Mouse (Mus musculus) right cerebral cortex, adult 2 months (tissue): ENCODE measurements around the gene Serpine3.
"Not testable (repeated sequence)": the region's sequence is repeated elsewhere in the genome, so short reads cannot be mapped to it uniquely, and the experiment has no call there.

ENCODE experiments used
- DNase-seq, 2 experiments: peaks; one replicate each; pipeline ENCODE4 v3.0.0; 2021 to 2022; ENCODE audit warnings: low spot score in 2 of 2

Serpine3 gene

DNA sequence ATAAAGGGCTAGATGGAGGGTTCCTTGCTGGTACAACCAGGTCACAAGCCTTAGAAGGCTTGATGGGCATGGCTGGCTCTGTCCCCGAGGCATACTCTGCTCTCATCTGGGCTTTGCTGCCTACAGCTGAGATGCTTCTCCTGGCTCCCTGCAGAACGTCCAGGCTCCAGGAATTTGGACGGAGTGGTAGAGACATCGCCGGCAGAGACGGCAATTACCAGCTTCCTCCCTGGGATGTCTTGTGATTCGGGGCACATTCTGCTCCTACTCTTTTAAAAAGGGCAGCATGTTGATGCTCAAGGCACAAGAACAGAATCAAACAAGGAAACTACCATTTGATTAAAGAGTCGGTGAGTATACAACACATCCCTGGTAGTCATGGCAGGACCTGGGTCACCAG lies at the start of gene Serpine3:
Serpine3 (plus strand) TSS at position 301 of the 400 bp plus-strand sequence.
- DNase-seq: no peak

DNA sequence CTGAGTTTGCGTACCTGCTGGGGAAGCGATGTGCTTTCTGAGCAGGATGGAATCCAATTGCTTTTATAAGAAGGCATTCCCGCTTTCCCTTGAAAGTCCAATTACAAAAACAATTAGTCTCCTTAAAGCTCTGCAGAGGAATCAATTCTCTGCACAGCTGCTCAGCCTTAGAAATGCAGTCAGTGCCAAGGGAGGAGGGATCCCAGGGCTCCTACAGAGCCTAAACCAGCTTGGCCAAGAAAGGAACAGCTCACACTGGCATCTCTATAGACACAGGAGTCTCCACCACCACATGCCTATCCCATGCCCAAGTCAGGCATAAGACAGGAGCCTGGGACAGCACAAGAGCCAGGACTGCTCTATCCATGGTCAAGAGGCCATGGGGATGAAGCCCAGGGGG lies 41.1 kb upstream of the Serpine3 start:
- DNase-seq: peak in 1 of 2 experiments; percentile 27

DNA sequence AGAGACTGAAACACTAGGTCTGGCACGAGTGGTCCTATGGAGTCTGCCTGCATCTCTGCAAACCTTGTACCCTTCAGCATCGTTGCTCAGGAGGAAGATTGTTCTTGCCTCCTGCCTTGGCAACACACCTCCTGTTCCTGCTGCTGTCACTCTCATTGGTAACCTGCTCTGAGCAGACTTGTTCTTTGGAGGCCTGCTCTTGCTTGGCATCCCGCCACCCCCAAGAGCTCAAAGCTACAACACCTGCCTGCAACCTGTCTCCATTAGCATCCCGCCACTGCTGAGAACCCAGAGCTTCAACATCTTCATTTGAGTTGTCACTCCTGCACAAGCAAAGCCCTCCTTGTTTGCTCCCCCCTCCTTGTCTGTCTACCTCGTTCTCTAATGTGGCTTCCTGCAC lies 35.5 kb upstream of the Serpine3 start:
- DNase-seq: no peak

DNA sequence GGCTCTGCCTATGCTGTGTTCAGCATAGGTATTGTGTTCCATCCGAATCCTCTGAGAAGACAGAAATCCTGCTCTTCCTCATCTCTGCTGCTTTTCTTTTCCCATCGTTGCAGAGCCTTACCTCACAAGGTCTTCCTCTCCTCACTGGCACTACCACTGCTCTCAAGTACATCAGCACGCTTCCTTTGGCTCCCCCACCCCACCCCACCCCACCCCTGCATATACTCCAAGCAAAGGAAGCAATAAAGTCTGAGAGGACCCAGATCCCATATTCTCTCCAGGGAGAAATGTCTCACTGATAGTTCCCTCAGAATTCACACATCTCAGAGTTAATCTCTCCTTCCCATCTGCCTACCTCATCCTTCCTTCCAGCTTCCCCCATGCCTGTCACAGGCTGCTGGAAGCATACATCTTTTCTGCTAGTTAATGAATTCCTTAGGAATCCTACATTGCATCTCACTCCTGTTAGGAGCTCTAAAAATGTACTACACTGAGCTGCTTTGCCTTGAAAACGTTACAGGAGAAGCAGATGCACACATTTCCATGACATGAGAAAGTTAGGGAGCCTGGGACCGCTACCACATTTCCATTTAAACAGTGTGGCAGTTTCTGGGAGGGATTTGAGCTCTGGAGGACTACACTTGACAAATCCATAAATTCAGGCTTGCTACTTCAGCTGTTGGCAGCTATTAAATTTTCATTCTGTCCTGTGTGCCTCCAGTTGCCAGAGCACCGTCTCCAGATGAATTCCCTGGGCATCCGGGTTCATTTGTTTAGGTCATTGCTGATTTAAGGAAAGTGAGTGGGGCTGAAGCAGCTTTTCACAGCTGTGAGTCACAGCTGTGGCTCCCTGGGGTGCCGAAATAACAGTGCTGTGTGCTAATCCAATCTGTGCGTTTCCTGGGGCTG lies 25.8 kb upstream of the Serpine3 start:
- peak; percentile 38 to 57 for DNase-seq

DNA sequence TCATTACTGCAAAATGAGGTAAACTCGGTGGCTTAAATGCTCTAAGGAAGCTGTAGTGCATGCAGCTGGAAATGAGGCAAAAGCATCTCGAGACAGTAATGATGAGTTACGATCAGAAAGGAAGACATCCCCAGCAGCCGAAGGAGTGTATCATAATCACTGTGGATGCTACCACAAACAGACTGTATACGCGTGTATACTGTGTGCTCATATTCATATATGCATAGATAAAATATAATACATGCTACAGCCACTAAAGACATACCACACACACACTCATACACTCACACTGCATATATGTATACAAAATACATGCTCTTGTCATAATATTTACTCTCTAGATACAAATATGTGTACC lies 25.1 kb upstream of the Serpine3 start:
- no peak for DNase-seq

DNA sequence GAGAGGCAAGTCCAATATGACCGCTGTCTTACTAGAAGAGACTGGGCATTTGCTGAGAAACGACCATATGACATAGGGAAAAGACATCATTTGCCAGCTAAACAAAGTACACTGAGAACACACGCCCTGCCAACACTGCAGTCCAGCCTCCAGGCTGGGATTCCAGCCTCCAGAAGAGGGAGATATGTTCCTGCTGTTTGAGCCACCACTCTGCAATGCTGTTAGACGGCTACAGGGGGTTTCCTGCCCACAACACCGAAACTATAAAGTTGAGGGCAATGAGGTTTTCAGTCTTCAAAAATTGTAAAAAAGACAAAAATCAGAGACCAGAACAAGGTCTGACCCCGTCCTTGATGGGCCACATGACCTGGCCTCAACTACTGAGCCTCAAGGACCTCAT lies 24.4 kb upstream of the Serpine3 start:
- peak; percentile 12 to 22 for DNase-seq

DNA sequence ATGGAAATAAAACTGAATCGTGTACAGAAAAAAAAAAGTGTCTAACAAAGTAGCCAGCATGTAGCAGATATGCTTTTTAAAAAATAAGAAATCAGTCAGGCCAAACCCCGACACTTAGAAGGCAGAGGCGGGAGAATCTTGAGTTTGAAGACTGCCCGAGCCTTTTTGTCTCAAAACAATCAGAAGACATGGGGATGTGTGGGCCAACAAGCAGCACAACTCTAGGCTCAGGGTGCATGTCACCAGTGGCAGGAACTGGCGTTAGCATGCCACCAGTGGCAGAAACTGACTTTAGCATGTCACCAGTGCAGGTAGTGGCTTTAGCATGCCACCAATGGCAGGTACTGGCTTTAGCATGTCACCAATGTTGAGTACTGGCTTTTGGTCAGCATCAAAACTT lies 23.9 kb upstream of the Serpine3 start:
- DNase-seq: no peak

DNA sequence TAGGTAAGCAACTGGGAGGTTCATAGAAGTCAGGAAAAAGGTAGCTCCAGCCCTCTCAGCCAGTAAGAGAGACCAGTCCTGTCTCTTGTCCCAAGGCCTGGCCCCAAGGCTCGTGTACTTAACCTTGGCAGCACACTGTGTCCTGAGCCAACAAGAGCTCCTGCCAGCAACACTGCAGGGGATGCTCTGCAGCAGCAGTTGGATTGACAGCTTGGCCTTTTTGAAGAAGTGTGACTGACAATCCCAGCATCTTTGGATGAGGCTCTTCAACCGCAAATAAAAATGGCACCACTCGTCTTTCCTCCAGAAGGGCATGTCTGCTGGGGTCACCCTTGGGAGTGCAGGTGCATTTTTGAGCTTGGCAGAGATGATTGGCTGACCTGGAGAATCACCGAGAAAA lies 23.1 kb upstream of the Serpine3 start:
- no peak for DNase-seq

DNA sequence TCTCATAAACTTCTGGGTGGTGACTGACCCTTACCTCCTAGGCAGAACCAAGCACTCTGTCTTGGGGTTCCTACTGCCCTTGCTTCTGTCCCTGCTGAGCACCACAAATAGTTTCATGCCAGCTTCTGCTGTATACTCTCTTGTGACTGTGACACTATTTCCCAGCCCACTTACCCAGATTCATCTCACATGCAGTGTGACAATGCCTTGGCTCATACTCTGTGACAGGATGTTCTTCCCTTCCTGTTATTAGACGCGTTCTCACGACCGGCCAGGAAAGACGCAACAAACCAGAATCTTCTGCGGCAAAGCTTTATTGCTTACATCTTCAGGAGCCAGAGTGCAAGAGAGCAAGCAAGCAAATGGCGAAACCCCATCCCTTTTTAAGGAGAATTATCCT lies 21.1 kb upstream of the Serpine3 start:
- DNase-seq: not testable (repeated sequence)

DNA sequence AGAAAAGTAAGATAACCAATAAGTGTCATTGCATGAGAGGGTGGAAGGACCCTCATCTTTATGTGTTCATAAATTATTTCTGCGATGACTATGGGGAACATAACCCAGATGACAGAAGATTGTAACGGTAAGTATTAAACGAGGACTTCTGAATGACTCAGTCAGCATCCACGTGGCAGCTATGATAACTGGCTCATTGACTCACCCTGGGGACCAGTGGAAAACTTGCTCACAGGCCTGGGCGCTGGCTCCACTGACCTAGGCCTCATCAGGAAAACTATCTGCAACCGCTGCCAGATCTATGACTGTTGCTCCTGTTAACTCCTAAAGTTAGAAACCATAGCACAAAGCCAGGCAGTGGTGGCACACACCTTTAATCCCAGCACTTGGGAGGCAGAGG lies 15.1 kb upstream of the Serpine3 start:
- DNase-seq: no peak

DNA sequence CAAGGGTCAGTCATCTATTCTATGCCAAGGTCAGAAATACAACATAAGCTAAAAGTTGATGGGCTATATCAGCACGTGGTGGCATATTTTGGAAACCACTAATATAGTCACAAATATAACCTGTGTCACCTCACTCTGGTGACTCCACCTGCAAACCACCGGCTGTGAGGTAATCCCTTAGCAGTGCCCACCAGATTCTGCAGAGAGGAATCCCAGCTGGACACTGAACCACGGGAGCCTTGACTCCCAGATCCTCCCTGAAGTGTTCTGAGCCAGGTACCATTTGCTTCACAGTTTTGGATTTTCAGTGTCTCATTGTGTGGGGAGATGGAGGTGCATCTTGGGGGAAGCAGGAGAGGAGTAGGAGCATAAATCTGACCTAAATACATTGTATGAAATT lies 13.1 kb upstream of the Serpine3 start:
- DNase-seq: no peak

DNA sequence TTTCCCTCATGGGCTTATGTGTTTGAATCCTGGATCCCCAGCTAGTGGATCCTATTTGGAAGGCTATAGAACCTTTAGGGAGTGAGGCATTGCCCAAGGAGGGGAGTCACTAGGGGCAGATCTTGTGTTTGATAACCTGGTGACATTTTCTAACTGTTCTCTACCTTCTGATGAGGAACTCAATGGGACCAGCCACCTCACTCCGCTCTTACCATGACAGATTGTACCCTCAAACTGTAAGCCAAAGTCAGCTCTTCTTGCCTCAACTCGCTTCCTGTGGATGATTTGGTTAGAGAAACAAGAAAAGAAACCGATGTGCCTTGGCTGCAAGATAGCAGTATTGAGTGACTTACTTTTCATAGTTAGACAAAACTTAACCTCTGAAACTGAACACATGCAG lies 11.7 kb upstream of the Serpine3 start:
- no peak for DNase-seq

DNA sequence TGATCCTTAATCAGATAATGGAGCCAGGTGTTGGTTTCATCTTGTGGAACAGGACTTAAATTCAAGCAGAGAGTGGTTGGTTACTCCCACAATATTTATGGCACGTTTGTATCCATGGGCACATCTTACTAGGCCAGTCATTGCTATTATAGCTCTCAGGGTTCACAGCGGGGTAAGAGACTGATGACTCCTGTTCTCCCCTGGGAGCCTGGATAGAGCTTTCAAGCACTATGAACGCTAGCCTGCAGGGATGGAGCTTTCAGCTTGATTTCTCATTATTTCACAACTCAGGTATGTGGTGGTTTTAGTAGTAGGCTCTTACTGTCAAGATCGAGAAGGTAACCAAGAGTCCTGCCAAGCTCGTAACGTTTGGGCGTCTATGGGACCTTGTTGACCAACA lies 7.5 kb upstream of the Serpine3 start:
- no peak for DNase-seq

DNA sequence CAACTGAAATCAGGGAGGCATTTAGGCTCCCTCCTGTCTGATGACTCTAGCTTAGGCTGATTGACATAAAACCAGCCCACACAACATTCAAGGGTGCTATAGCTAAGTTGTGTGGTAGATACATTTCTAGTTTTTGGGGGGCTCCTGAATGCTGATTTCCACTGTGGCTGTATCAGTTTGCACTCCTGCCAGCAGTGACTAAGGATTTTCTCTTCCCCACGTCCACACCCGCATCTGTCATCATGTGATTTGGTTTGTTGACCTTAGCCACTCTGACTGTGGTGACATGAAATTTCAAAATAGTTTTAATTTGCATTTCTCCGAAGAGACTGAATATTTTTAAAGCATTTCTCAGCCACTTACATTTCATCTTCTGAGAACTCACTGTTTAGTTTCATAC lies 6.0 kb upstream of the Serpine3 start:
- no peak for DNase-seq

DNA sequence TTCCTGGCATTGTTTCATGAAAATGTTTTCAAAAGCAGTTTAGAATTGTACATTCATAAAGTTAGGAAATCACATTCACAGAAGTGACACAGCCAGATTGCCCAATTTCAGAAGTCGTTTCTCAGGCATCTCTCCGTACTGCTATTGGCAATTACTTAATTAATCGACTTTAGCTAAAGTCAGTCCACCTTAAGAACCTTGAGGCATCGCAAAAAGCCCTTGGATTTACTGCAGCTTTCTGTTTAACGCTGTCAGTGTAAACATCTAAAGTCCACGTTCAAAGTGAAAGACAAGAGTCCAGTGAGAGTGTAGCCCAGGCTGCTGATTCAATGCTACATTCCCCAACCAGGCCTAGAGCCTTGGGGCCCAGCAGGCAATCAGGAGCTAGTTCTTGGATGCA lies 1.1 kb upstream of the Serpine3 start:
- no peak for DNase-seq

DNA sequence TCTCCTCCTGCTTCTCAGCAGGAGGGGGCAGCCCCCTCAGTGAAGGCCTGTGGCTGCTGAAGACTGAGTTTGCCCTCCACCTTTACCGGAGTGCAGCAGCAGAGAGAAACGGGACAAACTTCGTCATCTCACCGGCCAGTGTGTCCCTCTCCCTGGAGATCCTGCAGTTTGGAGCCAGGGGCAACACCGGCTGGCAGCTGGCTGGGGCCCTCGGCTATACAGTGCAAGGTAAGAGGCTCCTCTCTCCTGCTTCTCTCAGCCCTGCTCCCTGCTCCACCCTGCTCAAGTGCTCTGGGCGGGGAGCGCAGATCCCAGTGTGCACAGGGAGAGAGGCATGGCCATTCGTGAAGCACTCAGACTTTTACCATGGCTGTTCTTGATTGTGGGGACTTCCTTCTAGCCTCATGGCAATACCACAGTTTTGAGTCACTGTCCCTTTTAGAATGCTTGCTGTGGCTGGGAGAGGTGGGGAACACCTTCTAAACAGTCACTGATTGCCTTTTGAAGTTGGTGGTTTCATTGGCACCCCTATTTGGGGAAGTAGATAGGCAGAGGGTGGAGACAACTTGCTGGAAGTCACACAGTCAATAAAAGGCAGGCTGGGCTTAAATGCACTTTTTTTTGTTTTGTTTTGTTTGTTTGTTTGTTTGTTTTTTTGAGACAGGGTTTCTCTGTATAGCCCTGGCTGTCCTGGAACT lies 1.7 kb downstream of the Serpine3 start:
- no peak for DNase-seq

DNA sequence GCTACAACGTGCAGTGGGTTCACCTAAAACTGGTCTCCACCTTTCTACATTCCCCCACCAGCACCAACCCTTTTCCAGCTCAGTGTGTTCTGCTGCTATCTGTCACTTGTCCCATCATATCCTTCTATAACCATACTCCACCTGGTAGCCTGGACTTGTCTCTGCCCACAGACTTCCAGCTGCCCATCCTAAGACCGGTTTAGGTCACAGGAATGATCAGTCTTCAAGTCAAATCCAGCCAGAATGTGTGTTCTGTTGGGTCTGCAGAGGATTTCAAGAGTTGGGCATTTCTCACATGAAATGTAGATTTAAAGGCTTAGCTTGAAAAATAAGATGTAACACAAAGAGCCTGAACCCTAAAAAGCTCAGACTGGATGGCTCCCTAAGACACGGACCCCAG lies 10.2 kb downstream of the Serpine3 start:
- no peak for DNase-seq

DNA sequence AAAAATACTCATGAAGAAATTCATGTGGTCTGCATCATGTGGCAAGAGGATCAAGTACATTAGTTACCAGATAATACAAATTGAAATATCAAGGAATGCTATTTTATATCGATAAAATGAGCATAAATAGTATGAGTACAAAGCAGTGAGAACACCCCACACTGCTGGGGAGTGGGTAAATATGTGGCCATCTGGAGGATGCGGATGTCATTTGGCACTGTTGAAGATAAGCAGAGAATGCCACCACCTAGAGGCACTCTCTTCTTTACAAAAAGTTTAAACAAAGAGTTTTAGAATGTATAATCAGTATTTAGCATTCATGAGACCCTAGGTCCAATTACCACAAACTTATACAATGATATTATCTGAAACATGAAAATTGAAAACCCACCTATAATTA lies 54.7 kb downstream of the Serpine3 start:
- no peak for DNase-seq

DNA sequence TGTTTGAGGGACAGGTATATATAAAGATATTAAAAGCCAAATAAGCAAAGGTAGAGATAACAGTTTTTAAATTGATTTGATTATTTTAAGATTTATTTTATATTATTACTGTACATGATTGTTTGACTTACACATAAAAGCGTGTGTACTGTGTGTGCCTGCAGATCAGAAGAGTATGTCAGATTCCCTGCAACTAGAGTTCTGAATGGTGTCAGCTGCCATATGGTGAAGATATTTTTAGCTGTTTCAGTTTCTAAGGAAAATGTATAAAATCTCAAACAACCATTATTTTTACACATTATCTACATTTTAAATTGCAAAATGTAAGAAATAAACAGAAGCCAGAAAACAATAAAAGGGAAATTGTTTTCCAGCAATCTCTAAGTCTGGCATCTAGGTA lies 58.2 kb downstream of the Serpine3 start:
- DNase-seq: no peak

DNA sequence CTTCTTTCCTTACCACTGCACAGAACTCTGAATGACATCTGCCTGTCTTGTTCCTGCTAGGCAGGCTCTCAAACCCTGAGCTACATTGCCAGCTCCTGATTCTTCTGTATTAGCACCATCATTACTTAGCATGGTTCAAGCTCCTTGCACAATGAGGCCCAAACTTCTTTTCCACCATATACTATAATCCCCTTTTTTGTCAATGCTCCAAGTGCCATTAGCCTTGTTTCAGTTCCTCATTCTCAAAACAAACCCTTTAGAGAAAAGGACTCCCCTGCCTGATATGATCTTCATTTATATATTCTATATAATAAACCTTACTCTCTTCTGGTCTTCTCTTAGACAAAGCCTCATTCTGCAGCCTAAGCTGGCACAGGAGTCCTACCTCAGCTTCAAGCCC lies 61.1 kb downstream of the Serpine3 start:
- no peak for DNase-seq

DNA sequence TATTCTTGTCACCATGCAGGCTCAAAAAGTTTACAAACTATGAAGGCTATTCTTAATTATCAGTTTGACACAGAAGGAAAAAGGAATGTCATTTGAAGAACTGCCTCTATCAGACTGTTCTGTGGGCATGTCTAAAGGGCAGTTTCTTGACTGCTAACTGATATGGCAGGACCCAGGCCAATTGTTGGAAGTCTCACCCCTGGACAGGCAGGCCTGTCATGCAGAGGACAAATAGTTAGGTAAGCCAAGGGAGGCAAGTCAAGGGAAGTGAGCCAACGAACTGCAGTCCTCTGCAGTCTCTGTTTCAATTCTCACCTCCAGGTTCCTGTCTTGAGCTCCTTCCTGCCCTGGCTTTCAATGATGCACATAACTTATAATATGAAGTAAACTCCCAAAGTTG lies 68.4 kb downstream of the Serpine3 start:
- no peak for DNase-seq

DNA sequence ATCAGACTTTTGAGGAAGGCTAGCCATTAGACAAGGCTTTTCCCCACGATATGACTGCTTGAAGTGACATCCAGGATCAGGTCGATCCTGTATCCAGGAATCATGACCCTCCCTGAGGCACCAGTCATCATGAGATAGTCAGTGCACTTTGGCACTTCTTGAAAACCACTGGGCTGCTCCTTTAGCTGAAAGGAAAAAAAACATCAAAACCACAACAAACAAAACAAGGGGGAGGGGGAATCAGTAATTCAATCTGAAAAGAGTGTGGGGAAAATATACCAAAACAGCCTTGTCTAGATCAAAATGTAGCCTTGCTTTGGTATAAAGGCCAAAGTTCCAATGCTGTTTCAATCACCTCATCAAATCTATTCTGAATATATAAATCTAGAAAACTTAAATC lies 70.2 kb downstream of the Serpine3 start:
- DNase-seq: no peak

DNA sequence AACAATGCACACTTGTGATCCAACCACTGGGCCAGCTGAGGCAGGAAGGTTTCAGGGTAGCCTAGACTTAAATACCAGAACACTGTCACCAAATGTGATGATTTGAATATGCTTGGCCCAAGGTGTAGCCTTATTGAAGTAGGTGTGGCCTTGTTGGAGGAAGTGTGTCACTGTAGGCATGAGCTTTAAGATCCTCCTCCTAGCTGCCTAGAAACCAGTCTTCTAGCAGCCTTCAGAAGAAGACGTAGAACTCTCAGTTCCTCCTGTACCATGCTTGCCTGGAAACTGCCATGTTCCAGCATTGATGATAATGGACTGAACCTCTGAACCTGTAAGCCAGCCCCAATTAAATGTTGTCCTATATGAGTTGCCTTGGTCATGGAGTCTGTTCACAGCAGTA lies 72.2 kb downstream of the Serpine3 start:
- no peak for DNase-seq
